Mouse (Mus musculus) activated CD4-positive, CD25-positive, alpha-beta regulatory T cell, adult 4 months (primary cell): ENCODE results near the gene Dlst. TPM values are rescaled to one million over a fixed set of nuclear protein-coding genes. Genes with fewer than 3 reads are reported as not detected.
"Not testable (repeated sequence)": the region's sequence is repeated elsewhere in the genome, so short reads cannot be mapped to it uniquely, and the experiment has no call there.

ENCODE experiments used
- ATAC-seq: one replicate; pipeline ENCODE4 v1.8.0; 2017
- polyA plus RNA-seq, 2 experiments: library from polyadenylated mRNA; unstranded; fragments of 100-300 nt; shearing (Covaris generic); gene quantifications; one replicate each; pipeline ENCODE4 v1.2.1; 2017

Gene Dlst
- polyA plus RNA-seq, 2 experiments from 2014 or later: 59.2 to 69.7 TPM

DNA sequence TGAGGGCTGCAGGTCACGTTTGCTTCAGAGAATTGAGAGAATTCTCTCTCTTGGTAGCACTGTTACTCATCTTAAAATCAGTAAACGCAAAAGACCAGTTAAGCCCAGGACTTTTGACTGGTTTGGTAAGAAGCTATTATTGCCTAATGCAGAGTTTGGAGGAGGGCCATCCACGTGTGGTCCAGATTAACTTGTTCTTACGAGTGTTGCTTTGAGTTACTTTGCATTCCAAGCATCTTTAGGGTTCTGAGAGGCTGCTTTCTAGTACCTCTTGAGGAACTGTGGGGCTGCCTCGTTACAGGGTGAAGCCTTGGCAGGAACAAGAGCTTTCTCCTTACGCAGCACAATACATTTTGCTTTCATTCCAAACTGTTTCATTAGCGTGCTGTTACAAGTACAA, 5.0 kb downstream of the Dlst start:
- ATAC-seq: no peak

DNA sequence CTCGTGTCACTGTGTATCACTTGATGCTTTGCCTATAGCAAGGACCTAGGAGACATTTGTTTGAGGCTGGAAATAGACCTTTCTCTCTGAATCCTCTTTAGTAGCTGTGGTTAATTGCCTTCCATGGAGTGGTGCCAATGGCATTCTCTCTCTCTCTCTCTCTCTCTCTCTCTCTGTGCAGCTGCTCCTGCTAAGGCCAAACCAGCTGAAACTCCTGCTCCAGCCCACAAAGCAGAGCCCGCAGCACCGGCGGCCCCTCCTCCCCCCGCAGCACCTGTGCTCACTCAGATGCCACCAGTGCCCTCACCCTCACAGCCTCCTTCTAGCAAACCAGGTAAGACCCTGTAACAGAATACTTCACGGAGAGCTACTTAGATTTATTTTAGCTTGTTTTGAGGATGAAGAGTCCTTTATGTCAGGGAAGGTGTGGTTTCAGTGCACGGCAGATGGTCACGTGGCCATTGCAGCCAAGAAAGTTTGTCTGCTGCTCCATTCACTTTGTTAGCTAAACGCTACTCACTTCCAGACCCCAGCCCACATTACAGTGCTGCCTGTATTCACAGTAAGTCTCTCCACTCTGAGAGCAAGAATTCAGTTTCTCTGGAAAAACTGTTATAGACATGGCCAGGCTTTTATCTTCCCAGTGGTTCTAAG, 11.3 kb downstream of the Dlst start:
- ATAC-seq: no peak

DNA sequence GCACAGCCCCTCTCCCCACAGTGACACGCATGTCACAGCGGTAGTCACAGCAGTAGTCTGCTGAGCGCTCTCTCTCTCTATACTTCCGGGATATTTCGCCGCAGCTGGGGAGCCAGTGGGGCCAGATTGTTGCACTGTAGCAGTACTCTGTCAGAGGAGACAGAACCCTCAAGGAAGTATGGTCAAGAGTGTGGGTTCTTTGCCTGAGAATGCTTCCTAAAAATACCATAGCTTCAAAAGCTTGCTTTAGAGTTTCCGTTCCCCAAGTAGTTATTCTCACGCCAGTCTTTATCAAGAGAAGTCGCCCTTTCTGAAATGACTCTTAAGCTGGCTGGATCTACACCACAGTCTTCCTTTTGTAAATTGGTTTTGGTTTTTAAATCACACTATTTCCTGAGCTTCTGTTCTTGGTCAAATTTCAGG, 12.5 kb downstream of the Dlst start:
- peak; percentile 72 for ATAC-seq

DNA sequence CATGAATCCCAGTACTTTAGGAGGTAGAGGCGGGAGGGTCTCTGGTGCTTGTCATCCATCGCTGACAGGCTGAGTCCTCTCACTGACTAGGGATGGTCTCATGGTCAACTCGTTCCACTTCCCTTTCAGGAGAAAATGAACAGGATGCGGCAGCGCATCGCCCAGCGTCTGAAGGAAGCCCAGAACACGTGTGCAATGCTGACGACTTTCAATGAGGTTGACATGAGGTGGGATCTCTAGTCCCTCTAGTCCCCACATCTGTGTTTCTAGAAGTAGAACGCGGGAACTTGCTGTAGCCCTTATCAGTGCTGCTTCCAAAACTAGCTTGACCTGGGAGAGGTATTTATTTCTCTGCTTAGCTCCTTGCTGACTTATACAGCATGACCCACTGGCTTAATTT, 13.0 kb downstream of the Dlst start:
- no peak for ATAC-seq

GRCm38 (mm10) chr12:85124751-85125150, 14.1 kb downstream of the Dlst start:
- no peak for ATAC-seq

GRCm38 (mm10) chr12:85126986-85127603, 16.5 kb downstream of the Dlst start:
- ATAC-seq: peak; percentile 51

GRCm38 (mm10) chr12:85129426-85129978, 18.9 kb downstream of the Dlst start:
- ATAC-seq: no peak

GRCm38 (mm10) chr12:85131361-85131760, 20.7 kb downstream of the Dlst start:
- no peak for ATAC-seq

DNA sequence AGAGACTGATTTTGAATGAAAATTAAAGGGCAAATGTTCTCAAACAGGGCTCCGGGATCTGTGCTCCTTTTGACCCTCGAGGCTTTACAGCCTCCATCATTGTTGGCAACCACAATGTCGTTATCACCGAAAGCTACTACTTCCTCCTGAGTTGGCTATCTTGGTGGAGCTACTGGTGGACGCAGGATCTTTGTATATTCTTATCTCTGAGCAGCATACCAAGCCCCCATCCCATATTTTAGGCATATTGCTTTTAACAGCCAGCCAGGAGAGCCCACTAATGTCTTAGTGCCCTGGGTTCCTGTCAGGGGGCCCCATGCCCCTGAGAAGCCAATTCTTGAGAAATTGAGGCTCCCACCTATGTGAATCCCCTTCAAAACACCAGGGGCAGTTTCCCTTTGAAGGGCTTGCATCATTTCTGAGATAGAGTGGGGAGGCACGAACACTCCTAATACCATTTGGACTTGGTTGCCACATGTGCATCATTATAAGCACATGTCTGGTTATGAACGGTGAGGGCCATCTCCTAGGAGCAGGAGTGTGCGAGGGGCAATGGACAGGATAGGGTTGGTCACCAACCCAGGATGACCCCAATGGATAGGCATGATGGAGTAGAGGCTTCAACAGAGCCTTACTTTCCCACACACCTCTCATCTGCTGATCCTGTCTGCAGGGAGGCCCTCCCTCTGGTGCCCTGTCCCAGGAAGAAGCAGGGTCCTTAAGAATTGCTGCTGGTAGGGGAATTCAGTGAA, 23.6 kb downstream of the Dlst start:
- ATAC-seq: no peak

- no peak for ATAC-seq
These were observed 25.2 kb downstream of the Dlst start for GRCm38 (mm10) chr12:85135513-85136470.

DNA sequence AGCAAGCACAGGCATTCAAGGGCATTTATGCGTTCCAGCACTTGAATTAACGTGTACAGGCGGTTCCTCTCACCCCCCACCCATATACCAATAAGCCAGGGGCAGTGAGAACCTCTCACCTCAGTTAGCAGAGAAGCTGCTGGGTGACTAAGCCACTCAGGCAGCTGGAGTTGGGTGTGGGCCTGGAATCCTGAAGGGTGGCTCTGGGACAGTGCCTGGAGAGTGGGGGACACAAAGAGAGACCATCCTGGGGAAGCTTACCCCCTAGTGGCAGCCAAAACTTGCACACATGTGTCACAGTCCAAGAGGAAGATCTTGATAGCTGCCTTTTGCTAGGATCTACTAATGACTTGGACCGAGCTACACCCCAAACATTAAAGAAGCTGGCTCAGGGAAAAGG, 26.0 kb downstream of the Dlst start:
- no peak for ATAC-seq

GRCm38 (mm10) chr12:85140036-85140701, 29.5 kb downstream of the Dlst start:
- no peak for ATAC-seq

DNA sequence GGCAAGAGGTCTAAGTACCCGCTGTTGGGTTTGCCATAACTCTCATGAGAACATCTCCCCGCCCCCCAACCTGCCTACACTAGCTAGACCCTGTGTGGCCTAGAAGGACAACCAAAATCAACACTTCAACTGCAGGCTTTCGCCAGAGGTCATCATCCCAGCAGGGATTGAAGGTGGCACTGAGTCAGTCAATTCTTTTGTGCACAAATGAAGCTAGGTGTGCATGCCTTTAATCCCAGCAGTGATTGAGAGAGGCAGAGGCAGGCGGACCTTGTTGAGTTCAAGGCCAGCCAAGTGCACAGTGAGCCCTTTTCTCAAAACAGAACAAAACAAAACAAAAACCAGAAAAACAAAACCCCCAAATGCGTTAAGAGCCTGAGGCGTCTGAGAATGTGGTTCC, 30.5 kb downstream of the Dlst start:
- no peak for ATAC-seq

DNA sequence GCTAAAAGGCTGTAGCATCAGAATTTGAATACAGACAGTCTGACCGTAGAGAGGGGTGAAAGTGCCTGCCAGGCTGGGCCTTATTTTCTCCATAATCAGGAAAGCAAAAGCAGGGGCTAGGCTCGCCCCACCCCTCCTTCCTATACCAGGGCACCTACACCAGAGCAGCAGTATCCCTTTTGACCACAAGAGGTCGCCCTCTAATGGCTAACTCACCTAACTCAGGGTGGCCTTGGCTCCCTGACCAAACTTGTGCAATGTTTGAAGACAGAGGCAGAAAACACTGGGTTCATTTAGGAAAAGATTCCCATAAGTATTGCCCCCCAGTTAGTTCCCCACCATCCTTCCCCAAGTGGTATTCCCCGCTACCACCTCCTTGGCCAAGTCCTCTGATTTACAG, 32.2 kb downstream of the Dlst start:
- peak; percentile 65 for ATAC-seq

DNA sequence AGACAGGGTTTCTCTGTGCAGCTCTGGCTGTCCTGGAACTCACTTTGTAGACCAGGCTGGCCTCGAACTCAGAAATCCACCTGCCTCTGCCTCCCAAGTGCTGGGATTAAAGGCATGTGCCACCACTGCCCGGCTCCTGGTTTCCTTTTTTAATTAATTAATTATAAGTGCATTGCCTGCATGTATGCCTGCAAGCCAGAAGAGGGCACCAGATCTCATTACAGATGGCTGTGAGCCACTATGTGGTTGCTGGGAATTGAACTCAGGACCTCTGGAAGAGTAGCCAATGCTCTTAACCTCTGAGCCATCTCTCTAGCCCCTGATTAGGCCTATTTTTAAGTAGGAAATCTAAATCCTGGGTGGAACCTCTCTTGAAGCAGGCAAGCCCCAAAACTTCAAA, 33.6 kb downstream of the Dlst start:
- ATAC-seq: not testable (repeated sequence)

GRCm38 (mm10) chr12:85144821-85145220, 34.2 kb downstream of the Dlst start:
- ATAC-seq: no peak

- no peak for ATAC-seq
These were observed 35.0 kb downstream of the Dlst start for GRCm38 (mm10) chr12:85145630-85146029.

DNA sequence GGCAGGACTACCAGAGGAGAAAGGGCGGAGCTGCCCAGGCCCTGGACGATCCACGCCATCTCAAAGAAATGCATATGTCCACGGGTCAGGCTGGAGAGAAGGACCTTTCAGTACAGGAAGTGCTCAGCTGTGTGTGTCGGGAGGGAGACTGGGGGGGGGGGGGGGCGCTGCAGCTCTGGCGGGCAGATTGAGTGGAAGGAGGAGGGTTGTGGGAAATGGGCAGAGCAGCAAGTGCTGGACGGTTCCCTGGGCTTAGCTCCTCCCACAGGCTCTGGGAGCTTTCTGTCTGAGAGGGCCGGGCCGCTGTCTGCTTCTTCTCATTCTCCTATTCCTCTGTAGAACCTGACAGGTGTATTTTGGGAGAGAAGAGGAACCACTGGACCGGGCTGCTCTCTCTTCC, 35.7 kb downstream of the Dlst start:
- no peak for ATAC-seq

- no peak for ATAC-seq
These were observed 36.2 kb downstream of the Dlst start for GRCm38 (mm10) chr12:85146881-85147280.

DNA sequence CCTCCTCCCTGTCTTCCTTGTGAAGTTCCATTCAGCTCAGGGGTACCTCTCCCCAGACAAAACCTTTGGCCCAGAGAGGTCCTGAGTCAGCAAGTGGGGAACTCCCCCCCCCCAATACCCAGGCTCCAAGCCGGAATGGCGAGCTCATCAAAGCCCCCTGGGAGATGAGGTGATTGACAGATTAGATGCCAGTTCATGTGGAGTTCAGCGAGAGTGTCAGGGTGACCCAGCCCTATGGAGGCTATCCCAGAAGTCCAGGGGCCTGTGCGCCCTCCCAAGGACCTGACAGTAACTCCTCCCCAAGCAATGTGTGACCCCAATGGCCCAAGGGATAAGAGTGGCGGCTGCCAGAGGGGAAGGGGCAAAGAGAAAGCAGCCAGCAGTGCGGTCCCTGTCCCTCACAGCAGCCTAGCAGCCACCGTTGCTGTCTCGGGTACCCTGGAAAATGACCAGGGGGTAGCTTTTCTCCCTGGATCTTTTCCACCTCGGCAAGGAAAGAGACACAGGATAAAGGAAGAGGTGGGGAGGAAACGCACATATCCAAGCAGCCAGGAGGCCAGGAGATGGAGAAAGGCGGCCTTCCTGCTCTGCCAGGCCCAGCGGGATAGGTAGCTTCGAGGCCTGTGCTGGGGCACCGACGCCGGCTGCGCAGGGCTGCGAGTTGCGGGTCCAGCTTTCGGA, 39.8 kb downstream of the Dlst start:
- ATAC-seq: no peak
